Mouse (Mus musculus): Measurements from ENCODE around the gene Tbx4.

Gene Tbx4

DNA sequence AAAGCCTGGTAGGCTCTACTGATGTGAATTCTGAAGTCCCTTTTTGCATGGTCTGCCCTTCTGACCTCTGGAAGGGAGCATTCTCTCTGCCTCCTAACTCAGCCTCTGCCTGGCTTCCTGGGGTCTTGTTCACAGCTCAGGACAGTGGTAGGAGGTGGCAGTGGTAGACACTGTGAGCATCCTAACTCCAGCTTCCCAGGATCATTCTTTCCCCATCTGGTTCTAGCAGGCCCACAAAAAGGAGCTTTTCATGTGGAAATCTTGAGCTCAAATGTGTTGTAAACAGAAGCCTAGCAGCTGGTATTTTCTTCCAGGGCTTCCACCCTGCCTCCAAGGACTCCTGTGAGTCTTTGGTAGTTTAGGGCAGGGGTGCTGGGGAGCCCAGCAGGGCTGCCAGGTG lies 14.1 kb downstream of the Tbx4 start:
- no peak for DNase-seq (ENCODE audit: low read depth, low spot score)

DNA sequence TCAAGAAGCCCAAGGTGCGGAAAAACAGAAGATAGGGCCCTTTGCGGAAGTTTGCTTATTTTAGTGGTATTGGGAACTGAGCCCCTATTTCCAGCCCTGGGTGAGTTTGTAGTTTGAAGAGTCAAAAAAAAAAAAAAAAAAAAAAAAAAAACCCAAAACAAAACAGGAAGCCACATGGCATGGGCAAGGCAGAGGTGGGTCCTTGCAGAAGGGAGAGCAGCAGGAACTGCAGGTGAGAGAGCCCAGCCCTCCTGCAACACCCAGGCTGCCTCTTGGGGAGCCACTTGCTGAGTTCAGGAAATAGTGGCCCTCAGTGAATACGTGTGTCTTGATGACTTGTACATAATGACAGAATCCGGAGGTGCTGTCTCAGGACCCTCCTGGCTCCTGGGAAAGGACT lies 23.3 kb downstream of the Tbx4 start:
- DNase-seq (ENCODE audit: low read depth, low spot score): no peak

DNA sequence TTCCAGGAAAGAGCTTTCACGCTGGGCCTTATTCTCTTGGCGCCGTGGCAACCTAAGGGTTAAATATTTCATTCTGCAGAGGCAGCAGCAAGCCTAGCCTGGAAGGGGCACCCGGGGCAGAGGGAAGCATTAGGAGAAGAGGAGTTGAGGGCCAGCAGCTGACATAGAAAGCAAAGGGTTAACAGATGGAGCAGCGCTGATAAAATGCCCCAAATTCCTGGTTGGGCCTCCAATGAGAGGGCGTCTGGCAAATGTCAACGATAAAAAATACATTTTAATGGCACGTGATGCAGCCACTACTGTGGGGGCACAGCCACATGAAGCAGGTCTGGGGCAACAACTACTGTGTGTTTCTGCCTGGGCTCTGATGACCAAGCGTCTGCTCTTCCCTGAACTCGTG lies 23.9 kb downstream of the Tbx4 start:
- DNase-seq (ENCODE audit: low read depth, low spot score): no peak

DNA sequence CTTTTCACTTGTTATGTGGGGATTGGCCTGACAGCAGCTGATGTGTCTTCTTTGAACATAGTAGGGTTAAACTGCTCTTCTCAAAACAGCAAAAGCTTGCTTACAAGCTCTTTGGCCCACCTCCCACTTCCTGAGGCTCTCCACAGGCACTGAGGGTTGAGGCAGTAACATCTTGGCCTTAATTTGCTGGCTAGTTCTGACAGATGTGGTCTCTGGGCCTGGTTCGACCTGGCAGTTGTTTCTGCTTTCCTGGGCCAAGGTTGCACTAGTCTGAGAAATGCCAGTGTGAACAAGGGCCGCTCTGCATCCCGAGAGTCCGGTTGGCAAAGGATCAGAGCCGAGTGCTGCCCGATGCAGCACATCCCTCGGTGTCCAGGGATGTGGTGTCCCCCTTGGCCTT lies 27.3 kb downstream of the Tbx4 start:
- no peak for DNase-seq (ENCODE audit: low read depth, low spot score)

DNA sequence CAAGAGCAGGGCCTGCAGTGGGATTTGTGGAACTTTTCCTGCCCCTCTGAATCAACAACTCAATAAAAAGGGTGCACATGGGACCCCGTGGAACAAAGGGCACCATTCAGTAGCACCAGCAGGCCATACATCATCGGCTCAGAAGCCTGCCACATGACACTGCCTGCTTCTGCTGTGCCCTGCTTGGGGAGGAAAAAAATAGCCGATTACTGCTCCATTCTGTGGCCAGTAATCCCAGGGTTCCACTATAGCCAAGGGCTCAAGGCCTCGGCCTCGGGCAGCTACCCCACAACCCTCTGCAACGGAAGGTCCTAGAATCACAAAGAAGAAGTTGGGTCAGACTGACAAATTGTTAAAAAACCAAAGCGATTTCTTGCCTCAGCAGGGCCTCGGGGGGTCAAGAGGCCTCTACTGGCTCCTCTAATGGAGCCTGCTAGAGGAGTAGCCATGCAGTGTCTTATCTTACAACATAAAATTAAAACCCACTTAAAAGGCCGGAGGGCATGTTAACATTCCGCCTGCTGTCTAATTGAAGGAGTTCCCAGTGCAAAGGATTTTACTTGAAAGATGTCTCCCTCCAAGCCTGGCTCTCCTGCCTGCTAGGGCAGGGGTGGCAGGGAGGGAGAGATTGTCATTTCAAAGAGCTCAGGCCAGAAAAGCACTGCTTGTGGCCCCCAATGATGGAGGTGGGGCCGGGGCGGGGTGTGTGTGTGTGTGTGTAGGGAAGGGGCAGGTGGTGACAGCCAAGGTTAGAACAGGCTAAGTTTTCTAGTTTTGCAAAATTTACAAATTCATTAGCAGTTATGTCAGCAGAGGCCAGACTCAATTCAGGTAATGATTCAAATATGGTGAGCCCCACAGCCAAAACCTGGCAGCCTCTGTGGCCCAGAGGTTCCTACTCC lies 31.1 kb downstream of the Tbx4 start:
- no peak for DNase-seq (ENCODE audit: low read depth, low spot score)

DNA sequence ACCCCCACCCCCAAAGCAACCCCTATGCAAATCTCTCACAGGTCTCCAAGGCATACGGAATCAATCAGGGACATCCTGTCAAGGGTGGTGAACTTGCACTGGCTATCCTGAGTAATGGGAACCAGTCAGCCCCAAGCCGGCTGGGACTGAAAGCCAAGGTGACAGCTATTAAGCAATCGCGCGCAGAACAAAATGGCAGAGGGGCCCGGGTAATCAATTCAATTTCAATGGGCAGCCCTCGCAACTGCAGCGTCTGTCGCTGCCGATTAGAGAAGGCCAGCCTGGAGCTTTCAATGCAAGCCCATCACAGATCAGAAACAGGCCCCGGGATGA lies 31.7 kb downstream of the Tbx4 start:
- DNase-seq (ENCODE audit: low read depth, low spot score): no peak

DNA sequence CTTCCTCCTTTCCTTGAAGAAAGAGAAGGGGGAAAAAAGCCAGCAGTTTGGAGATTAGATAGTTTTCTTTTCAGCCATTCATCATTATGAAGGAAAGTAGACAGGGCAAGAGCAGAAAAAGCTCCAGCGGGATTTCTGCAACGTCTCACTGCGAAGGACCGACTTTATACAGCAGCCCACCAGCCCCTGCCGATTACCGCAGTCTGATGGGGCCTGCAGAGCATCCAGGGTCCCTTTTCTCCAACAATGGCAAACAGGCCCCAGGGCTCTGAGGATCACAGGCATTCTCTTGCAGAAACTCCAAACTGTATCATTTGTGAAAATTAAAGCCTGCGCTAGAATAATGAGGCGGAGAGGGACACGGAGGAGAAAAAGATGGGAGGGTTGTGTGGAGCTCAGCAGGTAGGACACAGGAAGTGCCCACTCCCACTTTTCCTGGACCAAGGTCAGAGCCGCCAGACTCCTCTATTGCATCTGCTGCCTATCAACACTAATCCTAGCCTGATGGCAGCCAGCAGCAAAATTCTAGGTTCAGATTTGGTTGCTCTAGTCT lies 32.2 kb downstream of the Tbx4 start:
- DNase-seq (ENCODE audit: low read depth, low spot score): no peak

DNA sequence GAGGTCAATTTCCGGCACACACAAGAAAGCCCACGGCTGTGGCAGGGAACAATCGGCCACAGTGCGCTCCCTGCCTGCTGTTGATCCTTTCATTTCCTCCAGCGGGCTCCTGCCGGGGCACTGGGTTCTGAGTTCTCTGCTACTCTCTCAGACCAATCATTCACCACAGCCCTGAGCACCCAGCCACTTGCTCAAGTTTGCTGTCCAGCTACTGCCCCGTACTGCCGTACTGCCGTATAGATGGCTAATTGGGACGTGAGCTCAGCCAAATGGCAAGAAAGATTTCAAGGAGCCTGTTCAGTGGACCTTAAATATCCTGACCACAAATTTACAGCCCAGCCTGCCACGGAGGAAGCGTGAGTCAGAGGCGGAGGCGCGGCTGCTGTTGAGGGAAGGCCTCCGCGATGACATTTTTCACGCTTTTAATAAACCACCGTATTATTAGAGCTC lies 39.1 kb downstream of the Tbx4 start:
- no peak for DNase-seq (ENCODE audit: low read depth, low spot score)

DNA sequence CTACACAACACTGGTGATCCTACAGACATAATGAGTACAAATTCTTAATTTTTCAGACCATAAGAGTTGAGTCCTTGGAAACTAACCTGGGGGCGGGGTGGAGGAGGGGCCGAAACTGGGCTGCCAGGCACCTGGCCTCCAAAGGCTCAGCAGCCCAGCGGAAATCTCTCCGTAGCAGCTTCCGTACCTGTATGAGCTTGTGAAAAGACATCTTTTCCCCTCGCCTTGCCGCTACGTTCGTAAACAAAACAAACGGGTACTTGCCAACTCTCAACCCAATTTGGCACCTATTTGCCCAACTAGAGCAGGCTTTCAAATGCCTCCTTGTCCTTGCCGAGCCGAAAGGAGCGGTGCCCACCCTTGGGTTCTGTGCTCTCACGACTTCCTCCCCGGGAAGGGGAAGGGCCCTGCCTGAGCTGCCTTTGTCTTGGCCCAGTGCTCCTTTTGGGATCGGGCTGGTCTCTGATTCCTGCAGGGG lies 40.1 kb downstream of the Tbx4 start:
- DNase-seq (ENCODE audit: low read depth, low spot score): no peak

DNA sequence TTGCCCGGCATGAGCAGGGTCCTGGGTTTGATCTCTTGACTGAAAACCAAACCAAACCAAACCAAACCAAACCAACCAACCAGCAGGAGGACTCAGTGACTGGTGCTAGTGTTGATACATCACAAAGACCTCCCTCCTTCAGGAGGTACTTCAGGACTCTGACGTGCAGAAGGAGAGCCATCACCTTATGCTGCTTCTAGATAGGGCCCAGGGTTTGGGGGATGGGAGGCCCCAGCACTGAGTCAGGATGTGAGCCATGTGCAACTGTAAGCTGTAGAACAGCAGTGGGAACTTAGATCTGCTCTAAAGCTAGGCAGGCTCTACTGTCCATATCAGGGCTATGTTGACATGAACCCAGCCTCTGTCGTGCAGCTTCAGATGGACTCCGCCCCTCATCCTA lies 41.9 kb downstream of the Tbx4 start:
- DNase-seq (ENCODE audit: low read depth, low spot score): no peak

DNA sequence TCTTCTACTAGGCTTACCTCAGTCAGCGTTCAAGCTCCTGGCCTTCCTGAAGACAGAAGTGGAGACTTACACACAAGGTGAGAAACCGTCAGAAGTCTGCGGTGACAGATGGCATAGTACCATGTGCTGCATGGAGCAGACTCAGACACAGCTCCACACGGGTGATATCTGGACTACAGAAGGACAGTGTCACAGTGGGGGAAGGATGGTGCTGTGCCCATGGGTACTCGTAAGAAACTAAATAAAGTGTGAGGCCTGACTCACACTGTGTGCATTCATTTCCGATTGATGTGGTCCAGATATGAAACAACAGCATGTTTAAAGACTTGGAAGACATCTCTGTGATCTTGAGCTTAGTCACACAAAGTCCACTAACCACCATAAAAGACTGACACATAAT lies 43.4 kb downstream of the Tbx4 start:
- DNase-seq (ENCODE audit: low read depth, low spot score): no peak

DNA sequence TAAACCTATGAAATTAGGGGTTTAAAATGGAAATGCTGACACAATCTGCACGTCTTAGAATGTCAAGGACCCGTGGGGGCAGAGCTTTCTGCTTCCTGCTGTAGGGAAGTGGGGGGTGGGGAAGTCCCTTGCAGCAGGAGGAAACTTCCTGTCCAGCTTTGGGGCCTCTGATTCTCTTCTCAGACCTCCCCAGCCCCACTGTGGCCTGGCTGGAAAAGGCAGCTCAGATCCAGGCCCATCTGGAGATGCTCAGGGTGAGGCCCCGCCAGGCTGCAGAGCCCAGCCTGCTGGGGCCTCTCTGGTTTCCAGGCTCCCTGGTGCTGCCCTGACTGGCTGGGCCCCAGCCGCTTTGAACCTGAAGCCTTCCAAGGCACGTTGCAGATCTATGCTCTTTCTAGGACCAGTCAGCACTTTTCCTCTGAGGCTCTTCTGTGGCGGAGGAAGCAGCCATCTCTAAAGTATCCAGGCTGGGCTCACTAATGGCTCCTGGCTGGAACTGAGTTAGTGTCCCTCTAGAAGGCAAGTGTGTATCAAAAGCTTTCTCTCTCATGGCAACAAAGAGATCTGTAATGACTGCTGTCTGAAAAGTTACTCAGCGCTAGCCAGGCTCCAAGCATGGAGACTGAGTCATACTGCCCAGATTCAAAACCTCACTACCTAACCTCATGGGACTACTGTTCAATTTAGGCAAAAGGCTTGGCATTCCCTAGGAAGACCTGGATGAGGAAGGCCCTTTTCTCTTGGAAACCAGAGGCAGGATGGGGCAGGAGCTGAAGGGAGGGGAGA lies 55.8 kb downstream of the Tbx4 start:
- no peak for DNase-seq (ENCODE audit: low read depth, low spot score)

DNA sequence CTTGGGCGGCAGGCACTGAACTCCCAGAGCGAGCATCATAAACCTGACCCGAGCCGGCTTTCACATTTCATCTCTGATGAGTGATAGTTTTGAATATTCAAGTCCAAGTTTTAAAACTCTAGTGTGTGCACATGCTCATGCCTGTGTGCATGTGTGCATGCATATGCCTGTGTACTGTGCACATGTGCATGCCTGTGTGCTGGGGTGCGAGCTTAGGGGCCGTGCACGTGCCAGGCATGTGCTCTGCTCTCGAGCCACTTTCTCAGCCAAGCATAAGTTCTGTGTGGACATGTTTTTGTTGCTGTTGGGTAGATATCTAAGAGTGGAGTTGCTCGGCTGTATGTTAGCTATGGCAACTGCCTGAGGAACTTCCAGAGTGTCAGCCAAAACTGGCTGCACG lies 62.5 kb downstream of the Tbx4 start:
- DNase-seq (ENCODE audit: low read depth, low spot score): no peak

DNA sequence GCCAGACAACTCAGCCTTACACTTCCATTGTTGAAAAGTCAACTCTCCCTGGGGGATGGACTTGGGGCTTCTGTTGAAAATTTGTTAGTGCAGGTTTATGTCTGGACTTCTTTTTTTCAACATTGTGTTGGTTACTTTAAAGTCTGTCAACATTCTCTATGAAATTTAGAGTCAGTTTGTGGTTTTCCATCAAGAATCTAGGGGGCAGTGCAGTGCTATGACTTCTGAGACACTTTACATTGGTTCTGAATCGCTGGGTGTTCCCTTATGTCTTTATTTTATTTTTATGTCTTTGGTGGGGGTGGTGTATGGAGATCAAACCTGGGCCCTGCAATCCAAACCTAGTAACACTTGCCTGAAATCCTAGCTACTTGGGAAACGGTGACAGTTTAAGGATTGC lies 63.5 kb downstream of the Tbx4 start:
- no peak for DNase-seq (ENCODE audit: low read depth, low spot score)

DNA sequence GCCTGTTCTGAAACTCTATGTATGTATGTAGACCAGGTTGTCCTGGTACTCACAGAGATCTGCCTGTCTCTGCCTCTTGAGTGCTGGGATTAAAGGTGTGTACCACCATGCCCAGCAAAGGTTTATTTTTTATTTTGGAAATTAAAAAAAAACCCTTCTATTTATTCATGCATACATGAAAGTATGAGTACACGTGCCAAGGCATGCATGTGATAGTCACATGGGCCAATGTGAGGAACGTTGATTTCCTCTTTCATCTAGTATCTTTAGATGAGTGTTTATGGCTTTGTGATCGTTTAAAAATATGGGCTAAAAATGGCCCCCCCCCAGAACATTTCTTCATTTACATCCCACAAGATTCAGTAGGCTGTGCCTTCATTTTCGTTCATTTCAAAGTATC lies 66.3 kb downstream of the Tbx4 start:
- no peak for DNase-seq (ENCODE audit: low read depth, low spot score)

DNA sequence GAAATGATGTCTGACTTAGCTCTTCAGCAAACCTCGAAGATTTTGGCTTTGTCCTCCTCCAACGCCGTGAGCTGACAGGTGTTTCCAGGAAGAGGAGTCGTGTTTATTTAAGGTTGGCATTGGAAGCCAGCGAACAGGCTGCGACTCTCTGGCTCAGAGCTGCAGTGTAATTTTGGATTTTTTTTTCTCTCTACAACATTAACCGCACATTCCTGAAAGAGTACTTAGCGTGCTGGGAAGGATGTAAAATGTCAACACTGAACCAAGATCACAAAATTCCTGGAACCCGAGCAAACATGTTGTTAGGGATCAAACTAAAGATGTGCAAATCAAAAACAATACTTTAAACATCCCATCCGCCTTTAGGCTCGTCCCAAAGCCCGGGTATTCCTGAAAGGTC lies 69.4 kb downstream of the Tbx4 start:
- DNase-seq (ENCODE audit: low read depth, low spot score): no peak

DNA sequence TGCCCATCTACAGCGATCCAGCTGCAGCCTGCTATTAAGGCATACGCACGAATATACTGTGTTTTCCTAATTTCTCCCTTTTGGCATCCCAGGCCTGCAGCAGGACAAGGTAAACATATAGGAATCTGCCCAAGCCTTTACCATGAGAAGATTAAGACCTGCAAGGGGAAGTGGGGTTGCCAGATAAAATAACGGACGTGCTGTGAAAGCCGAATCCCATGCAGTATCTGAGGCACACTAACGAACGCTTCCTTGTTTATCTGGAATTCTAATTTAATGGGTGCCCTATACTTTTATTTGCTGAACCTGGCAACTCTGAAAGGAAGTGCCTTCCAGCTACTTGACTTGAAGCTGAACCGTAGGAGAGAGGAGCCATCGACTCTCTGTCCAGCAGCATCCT lies 70.2 kb downstream of the Tbx4 start:
- DNase-seq (ENCODE audit: low read depth, low spot score): no peak

DNA sequence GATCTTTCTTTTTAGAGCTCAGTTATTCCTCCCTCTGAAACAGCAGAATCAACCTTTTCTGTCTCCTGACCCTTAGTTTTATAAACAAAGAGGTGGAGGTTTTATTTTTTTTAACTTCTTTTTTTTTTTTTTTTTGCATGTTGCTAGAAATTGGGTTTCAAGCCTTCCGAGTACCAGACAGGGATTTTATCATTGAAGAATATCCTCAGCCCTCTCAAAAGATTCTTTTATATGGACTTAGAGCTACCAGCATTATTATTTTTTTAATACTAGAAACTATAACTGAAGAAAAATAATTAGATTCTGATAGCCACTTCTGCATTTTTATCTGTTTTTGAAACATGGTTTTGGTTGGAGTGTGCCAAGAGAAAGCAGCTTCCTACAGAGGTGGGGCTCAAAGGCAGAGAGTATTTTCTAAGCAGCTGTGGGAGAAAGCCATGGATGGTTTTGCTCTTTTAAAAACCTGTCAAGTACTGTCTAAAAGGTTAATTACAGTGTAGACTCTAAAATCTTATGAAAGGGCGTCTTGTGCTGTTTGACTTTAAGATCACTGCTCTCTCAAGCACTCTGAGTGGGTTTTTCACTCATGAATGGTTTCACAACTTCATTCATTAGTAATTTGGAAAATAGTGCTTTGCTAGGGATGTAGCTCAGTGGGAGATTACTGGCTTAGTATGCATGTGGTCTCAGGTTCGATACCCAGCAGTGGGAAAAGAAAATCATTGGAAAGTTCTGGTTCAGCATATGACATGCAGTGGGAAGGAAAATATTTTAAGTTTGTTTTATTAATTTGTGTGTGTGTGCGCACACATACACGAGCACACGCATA lies 70.9 kb downstream of the Tbx4 start:
- DNase-seq (ENCODE audit: low read depth, low spot score): no peak

DNA sequence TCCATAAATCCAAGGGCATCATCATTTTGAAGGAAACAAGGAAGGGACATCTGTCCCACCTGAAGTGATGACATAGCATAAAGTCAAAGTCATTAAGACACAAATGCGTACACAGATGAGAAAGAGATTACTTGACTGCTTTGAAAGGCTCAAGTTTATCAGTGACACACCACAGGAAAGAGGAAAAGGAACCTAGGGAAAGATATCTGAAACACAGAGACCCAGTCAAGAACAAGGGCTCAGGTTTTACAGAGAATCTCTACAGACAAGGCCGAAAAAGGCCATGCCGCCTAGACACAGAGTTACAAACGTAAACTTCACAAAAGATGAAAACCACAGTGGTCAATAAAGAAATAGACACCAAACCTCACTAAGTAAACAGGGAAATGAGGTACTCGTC lies 73.6 kb downstream of the Tbx4 start:
- no peak for DNase-seq (ENCODE audit: low read depth, low spot score)

DNA sequence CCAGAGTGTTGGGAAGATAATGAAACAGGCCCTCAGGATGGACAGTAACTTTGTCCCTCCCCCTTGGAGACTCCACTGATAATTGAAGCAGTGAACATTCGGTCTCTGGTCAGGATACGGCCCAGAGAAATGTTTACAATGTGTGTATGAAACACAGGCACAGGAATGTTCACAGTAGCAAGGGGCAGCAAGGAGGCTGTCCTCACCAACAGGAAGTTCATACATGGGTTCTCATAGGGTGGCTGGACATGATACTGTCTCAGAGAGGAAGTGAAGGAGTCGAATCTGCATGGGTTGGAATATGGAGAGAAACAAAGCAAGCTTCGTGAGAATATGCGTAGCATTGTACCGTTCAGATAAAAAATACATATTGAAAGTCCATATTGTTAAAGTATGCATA lies 74.1 kb downstream of the Tbx4 start:
- no peak for DNase-seq (ENCODE audit: low read depth, low spot score)

DNA sequence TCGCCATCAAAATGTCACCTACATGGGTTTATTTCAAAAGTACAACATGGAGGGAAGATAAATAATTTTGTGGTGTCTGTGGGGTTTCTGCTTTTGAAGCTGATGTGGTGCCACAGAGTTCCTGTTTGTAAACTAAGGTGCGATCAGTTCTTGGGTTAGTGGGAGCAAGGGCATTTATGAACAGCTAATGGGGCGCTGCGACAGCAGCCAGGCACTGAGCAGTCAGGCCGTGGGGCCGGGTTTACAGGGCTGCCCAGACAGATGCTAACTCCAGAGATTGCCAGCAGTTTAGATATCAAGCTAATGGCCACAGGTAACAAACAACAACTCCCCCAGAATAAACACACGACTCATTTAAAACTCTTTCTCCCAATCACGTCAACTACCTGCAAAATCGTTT lies 75.3 kb downstream of the Tbx4 start:
- no peak for DNase-seq (ENCODE audit: low read depth, low spot score)
